Mouse (Mus musculus) gastrocnemius, postnatal 14 days (tissue): Measurements from ENCODE around the gene Cpne5. TPM values are rescaled to one million over a fixed set of nuclear protein-coding genes. Genes with fewer than 3 reads are reported as not detected.
"Not testable (repeated sequence)": the region's sequence is repeated elsewhere in the genome, so short reads cannot be mapped to it uniquely, and the experiment has no call there.

ENCODE experiments used
- DNase-seq: peaks from one replicate; pipeline ENCODE4 v3.0.0; 2021; ENCODE audit warnings: mixed read lengths
- intact Hi-C: fragments of 180-260 bp; cut with DNase I; formaldehyde crosslinking; loops from one replicate; pipeline ENCODE4 v1.15.1; 2025; ENCODE audit warnings: low total_unique reads
- total RNA-seq, 2 experiments: library from RNA; stranded (reverse); gene quantifications; 2 replicates each; pipeline ENCODE4 v1.2.3; 2021

Gene Cpne5
- total RNA-seq, 2 experiments from 2014 or later = 0.07 to 0.39 TPM

- DNase-seq = no peak
- intact Hi-C loops = no loop called here
Measured at GRCm38 (mm10) chr17:29258921-29259320, 21.0 kb upstream of the Cpne5 start.

- intact Hi-C loops = no loop called here
- no peak for DNase-seq
Measured at GRCm38 (mm10) chr17:29258025-29258558, 20.1 kb upstream of the Cpne5 start.

GRCm38 (mm10) chr17:29257001-29257511, 19.1 kb upstream of the Cpne5 start:
- no peak for DNase-seq
- intact Hi-C loops = no loop called here

GRCm38 (mm10) chr17:29256507-29256906, 18.5 kb upstream of the Cpne5 start:
- intact Hi-C loops = no loop called here
- DNase-seq = no peak

- DNase-seq, intact Hi-C loops: not testable (repeated sequence)
Measured at GRCm38 (mm10) chr17:29254784-29255183, 16.8 kb upstream of the Cpne5 start.

- intact Hi-C loops = no loop called here
- no peak for DNase-seq
Measured at GRCm38 (mm10) chr17:29253684-29254083, 15.7 kb upstream of the Cpne5 start.

DNA sequence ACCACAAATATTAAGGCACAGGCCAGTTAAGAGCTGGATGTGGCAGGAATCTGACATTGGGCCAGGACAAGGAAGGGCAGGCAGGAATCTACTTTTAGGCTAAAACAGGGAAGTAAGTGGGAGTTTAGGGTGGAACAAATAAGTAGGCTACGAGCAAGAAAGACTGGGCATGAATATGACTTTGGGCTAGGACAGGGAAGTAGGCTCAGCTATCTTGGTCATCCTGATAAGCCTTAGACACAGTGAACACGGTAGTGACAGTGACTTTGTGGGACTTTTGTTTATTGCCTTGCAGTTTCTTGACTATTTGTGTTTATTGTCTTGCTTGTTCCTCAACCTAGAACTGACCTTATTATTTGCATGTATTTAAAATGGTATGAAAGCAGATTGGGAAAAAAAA, 15.3 kb upstream of the Cpne5 start:
- no peak for DNase-seq
- intact Hi-C loops = no loop called here

- peak; percentile 65 for DNase-seq
- intact Hi-C loops = no loop called here
Measured at GRCm38 (mm10) chr17:29251608-29252390, 13.8 kb upstream of the Cpne5 start.

- intact Hi-C loops, DNase-seq: not testable (repeated sequence)
Measured at GRCm38 (mm10) chr17:29251006-29251405, 13.0 kb upstream of the Cpne5 start.

GRCm38 (mm10) chr17:29249512-29249911, 11.5 kb upstream of the Cpne5 start:
- intact Hi-C loops = loop anchor here (10.0 kb wide), 1 partner anchor 205 kb away; no protein-coding TSS in a partner anchor
- peak; percentile 55 for DNase-seq

GRCm38 (mm10) chr17:29247881-29248280, 9.9 kb upstream of the Cpne5 start:
- intact Hi-C loops = loop anchor here (2.0 to 10.0 kb wide), 2 partner anchors 71 to 203 kb away; no protein-coding TSS in a partner anchor
- DNase-seq = no peak

GRCm38 (mm10) chr17:29246602-29247001, 8.6 kb upstream of the Cpne5 start:
- no peak for DNase-seq
- intact Hi-C loops = loop anchor here (2.0 to 10.0 kb wide), 2 partner anchors 70 to 202 kb away; no protein-coding TSS in a partner anchor

DNA sequence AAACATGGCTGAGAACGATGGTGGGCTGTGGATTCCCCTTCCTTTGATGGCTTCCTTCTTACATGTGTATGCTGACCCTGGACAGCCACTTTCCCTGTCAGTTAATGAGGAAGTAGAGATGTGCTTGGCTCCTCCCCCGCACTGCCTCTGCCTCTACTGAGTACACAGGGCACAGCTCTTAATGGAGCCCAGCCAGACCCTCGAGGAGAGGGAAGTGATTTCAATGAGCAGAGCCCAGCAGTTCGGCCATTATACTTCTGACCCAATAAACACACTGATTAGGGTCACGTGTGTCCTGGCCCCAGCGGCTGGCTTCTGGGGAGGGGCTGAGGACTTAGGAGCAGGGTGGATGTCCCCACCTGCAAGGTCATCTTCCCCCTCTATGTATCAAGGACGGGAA, 7.8 kb upstream of the Cpne5 start:
- no peak for DNase-seq
- intact Hi-C loops = loop anchor here (2.0 to 10.0 kb wide), 2 partner anchors 69 to 201 kb away; no protein-coding TSS in a partner anchor

DNA sequence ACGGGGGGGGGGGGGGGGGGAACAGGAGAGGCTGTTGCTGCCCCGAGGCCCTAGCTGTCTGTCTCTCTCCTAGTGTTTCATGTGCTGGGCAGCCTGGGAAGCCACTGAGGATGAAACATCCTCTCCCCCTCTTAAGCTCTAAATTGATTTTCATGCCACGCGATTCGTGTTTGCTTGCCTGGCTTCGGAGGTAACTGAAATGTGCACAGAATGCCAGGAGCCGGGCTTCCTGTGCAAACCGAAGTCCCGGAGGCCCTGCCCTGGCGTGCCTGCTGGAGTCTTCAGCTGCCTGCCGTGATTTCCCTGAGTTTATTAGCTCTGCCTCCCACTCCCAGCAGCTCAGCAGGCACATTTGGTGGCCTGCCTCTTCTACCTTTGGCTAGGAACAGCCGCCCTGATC, 6.9 kb upstream of the Cpne5 start:
- DNase-seq = no peak
- intact Hi-C loops = loop anchor here (10.0 kb wide), 1 partner anchor 200 kb away; no protein-coding TSS in a partner anchor

GRCm38 (mm10) chr17:29238421-29238945, 516 bp upstream of the Cpne5 start:
- intact Hi-C loops = no loop called here
- DNase-seq = peak; percentile 37

DNA sequence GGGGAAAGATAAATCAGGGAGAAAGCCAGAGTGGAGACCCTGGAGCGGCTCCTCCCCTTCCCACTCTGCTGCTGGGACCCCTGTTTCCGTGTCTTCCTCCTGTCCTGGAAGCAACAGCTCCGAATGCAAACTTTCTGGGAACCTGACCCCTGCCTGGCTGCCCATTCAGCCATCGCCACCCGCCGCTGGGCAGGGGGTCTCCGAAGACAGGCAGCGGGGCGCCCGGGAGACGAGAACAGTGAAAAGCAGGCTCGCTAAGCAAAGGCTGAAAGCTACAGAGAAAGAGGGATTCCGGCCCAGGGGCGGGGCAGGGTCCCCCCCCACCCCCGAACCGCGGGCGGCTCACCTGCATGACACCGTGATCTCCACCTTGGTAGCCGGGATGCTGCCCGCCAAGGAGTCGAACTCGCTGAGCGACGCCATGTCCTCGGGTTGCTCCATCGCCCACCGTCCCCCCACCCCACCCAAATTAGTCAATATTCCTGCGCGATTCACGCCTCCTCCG, 648 bp downstream of the Cpne5 start:
- intact Hi-C loops = no loop called here
- DNase-seq = no peak

- intact Hi-C loops = no loop called here
- no peak for DNase-seq
Measured at GRCm38 (mm10) chr17:29236111-29236510, 1.9 kb downstream of the Cpne5 start.

- DNase-seq = no peak
- intact Hi-C loops = no loop called here
Measured at GRCm38 (mm10) chr17:29231109-29231508, 6.9 kb downstream of the Cpne5 start.

GRCm38 (mm10) chr17:29220631-29221030, 17.3 kb downstream of the Cpne5 start:
- DNase-seq = no peak
- intact Hi-C loops = no loop called here

- intact Hi-C loops = no loop called here
- DNase-seq = no peak
Measured at GRCm38 (mm10) chr17:29218017-29218416, 19.9 kb downstream of the Cpne5 start.
